Mouse (Mus musculus): ENCODE measurements around the gene Vps25. TPM values are rescaled to one million over a fixed set of nuclear protein-coding genes. Genes with fewer than 3 reads are reported as not detected.

Gene Vps25
- 112 TPM for polyA plus RNA-seq (2015; fragmentation: Illumina TruSeq; extraction: RNeasy Lipid Tissue Mini Kit (QIAGEN cat#74804); ENCODE audit: insufficient read depth, low replicate concordance)

DNA sequence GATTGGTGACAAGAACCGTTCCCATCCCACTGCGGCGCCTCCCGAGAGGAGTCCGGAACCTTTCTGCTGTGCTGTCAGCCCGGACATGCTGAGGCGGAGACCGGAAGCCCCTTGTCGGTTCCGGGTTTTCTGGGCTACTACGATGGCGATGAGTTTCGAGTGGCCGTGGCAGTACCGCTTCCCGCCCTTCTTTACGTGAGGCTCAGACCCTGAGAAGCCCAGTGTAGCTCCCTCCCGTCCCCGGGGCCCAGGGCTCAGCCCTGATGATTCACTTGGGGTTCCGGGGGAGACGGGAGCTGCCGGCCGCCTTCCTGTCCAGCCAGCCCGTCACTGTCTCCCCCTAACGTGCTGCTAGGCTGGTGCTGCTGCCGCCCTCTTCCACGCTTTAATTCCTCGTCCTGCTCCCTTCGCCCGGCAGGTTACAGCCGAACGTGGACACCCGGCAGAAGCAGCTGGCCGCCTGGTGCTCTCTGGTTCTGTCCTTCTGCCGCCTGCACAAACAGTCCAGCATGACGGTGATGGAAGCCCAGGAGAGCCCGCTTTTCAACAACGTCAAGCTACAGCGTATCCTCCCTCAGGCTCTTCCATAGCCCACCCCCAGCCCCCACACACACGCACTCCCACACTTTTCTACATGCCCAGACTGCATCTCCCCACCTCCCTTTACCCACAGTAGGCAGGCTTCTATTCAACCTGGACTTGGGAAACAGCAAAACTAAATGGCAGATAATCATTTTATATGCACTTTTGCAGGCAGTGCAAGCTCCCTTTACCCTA, at the start of gene Vps25:
TSS of gene Vps25 (plus strand) at position 95 of the 777 bp plus-strand sequence.

DNA sequence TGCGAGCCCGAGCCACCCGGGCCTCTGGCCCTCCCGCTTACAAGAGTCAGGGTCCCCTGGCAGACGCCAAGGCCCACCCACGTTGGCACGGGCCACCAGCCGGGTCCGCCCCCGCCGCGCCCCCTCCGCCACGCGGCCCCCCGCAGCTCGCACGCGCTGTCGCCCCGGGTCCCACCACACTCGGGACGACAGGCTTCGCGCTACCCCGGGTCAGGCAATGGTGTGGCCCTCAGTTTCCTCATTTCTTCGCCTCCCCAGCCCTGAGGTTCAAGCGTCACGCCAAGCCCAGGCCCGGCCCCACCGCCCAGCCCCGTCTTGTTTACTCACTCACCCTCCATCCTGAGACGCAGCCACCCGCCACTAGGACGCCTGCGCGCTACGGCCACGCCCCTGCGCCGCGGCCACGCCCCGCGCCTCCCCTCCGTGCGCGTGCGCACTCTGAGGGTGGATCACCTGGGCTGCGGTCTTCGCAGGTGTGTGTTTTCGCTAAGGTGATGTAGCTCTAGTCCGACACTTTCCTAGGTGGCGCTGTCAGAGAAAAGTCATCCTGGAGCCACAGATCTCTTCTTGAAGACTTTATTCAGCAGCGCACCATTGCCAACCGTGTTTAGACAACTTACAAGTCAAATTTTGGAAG, 27.3 kb upstream of the Vps25 start, which contains the start of gene Ezh1:
TSS of gene Ezh1 (minus strand) at position 399 of the 637 bp plus-strand sequence.

DNA sequence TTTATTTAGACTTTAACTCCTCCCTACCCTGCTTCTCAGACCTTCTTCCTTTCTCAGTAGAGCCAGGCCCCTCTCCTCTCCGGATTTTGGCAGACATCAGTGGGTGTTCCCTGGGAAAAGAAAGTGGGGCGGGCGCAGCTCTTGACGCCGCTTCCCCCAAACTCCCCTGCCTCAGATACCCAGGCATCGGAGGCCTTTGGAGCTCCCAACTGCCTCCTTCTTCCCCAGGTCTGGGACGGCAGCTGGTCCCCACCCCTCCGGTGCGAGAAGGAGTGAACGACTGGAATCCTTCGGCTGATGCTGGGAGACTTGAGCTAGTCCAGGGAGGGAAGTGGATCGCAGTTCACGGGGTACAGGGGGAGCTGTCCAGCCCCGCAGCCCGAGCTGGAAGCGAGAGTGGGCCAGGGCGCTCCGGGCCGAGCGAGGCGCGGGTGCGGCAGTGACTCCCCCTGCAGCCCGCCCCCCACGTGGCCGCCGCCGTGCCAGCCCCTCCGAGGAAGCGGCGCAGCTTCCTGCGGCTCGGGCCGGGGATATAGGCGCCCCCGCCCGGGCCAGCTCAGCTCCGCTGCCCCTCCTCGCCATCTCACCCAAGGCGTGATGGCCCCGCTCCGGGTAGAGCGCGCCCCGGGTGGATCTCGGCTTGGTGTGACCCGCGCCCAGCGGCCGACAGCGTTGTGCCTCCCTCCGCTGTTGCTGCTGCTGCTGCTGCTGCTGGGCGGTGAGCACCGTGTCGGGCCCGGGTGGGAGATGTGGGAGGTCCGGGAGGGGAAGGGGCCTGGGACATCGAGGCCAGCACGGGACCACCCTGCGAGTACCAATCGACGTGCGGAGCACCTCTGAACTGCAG, 7.4 kb upstream of the Vps25 start, which contains the start of gene Ramp2:
TSS of gene Ramp2 (plus strand) at position 174 of the 847 bp plus-strand sequence.

DNA sequence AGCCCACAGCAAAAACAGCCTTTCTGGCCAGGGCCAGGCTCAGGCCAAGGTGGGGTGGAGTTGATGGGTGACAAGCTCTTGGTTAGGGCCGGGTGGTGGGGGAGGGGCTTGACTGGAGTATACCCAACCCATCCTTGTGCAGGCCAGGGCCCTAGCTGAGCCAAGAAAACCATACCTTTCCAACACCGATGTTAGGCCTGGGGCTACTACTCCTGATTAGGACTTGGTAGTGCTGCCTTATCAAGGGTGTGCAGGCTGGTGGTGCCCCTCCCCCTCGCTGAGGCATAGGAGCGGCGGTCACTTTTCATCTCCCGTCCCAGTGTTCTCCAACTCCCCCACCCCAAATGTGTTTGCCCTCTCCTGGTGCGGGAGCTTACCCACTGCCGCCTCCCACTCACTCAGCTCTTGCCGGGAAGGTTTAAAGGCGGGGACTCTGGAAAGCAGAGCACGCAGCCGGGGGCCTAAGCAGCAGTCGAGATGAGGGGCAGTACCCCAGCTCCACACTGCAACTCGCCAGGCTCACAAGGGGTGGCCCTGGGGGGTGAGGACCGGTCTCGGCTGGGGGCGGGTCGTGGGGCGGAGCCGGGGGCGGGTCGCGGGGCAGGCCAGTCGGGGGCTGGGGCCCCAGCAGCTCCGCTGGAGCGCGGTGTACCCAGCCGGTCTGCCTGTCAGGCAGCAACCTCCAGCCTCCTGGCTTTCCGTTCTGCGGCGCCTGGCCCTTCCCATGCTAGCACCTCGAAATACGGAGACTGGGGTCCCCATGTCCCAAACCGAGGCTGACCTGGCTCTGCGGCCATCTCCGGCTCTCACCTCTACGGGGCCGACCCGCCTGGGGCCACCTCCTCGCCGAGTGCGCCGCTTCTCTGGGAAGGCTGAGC, 6.7 kb downstream of the Vps25 start, which contains the start of gene Wnk4:
TSS of gene Wnk4 (plus strand) at position 620 of the 878 bp plus-strand sequence.

DNA sequence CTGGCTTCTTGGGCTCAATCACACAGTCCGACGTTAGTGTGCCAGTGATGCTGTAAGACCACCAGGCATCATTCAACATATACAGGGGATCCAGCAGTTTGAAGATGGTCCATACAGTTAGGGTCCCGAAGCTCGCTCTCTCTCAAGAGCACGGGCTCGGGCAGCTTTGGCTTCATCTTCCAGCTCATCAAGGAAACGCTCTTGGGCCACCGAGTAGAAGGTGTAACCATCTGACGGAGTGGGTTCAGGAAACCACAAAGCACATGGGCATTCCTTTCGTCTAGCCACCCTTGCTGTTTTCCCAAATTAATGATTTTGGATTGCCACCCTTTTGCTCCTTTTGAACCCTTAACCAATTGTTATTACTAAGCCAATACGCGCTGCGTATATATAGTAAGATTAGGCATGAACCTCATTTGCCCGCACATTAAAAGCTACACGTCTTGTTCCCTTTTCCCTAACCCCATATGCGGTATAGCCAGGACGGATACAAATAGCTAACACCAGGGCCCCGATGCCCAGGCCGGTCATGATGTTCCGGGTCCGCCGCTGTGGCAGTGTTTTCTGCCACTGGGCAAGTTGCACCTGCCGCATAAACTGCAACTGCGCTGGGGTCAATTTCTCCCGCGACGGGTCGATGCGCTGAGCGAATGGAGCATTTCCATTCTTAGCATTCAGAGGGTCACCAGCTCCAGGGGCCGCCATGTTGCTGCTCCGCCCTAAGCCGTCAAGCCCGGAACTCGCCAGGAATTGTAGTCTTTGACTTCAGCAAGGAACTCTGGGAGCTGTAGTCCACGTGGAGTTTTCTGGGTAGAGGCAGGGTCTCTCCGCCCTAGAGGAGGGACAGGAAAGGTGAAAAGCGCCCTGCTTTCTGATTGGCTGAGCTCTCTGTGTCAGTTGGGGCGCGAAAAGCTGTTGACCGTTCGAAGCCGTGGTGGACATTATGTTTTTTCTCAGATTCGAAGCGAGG, 25.0 kb downstream of the Vps25 start, which contains the start of the genes Cntd1 and Coa3:
TSS of gene Cntd1 (plus strand) at position 790 of the 970 bp plus-strand sequence.
TSS of gene Coa3 (minus strand) at position 892 of the 970 bp plus-strand sequence.

DNA sequence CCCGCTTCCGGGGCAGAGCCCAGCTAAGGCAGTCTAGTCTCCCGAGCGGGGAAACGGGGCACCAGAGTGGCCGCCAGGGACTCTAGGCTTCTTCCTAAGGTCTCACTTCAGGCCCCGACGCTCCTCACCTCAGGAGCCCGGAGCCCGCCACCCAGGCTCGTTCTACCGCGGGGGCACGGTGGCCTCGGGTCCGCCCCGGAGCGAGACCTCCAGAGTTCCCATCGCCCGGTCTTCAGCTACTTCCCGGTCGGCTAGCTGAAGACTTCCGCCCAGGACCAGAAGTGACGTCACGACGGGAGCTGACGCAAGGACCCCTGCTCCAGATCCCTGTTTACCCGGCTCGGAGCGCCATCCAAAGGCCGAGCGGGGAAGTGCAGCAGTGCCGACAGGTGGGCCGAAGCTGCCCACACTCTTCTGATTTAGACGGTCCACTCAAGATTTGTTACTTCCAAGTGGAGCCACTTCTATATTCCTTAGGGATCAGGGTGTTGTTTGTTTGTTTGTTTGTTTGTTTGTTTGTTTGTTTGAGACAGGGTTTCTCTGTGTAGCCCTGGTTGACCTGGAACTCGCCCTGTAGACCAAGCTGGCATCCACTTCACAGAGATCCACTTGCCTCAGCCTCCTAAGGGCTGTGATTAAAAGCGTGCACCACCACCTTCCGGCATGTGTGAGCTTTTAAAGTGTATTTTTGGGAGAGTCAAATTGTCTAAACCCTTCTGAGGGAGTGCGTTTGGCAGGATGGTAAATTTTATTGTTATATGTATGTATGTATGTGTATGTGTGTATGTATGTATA, 48.7 kb downstream of the Vps25 start, which contains the start of gene Becn1:
TSS of gene Becn1 (minus strand) at position 283 of the 795 bp plus-strand sequence.

Other genes with a start within 250 kb of the Vps25 start
- gene Atp6v0a1, start 244.3 kb upstream of the Vps25 start, polyA plus RNA-seq (2015; fragmentation: Illumina TruSeq; extraction: RNeasy Lipid Tissue Mini Kit (QIAGEN cat#74804); ENCODE audit: insufficient read depth, low replicate concordance): 47.4 TPM
- gene Naglu, start 183.7 kb upstream of the Vps25 start, polyA plus RNA-seq (2015; fragmentation: Illumina TruSeq; extraction: RNeasy Lipid Tissue Mini Kit (QIAGEN cat#74804); ENCODE audit: insufficient read depth, low replicate concordance): 6.9 TPM
- 0.70 TPM for gene Hsd17b1, start 175.3 kb upstream of the Vps25 start, polyA plus RNA-seq (2015; fragmentation: Illumina TruSeq; extraction: RNeasy Lipid Tissue Mini Kit (QIAGEN cat#74804); ENCODE audit: insufficient read depth, low replicate concordance)
- gene Coasy, start 171.1 kb upstream of the Vps25 start, polyA plus RNA-seq (2015; fragmentation: Illumina TruSeq; extraction: RNeasy Lipid Tissue Mini Kit (QIAGEN cat#74804); ENCODE audit: insufficient read depth, low replicate concordance): 10.9 TPM
- 64.9 TPM for gene Mlx, start 166.4 kb upstream of the Vps25 start, polyA plus RNA-seq (2015; fragmentation: Illumina TruSeq; extraction: RNeasy Lipid Tissue Mini Kit (QIAGEN cat#74804); ENCODE audit: insufficient read depth, low replicate concordance)
- gene Psmc3ip, start 158.3 kb upstream of the Vps25 start, polyA plus RNA-seq (2015; fragmentation: Illumina TruSeq; extraction: RNeasy Lipid Tissue Mini Kit (QIAGEN cat#74804); ENCODE audit: insufficient read depth, low replicate concordance): 5.5 TPM
- gene Retreg3, start 133.8 kb upstream of the Vps25 start, polyA plus RNA-seq (2015; fragmentation: Illumina TruSeq; extraction: RNeasy Lipid Tissue Mini Kit (QIAGEN cat#74804); ENCODE audit: insufficient read depth, low replicate concordance): 94.9 TPM
- gene Tubg1, start 133.8 kb upstream of the Vps25 start, polyA plus RNA-seq (2015; fragmentation: Illumina TruSeq; extraction: RNeasy Lipid Tissue Mini Kit (QIAGEN cat#74804); ENCODE audit: insufficient read depth, low replicate concordance): 7.7 TPM
- 1.6 TPM for gene Tubg2, start 97.8 kb upstream of the Vps25 start, polyA plus RNA-seq (2015; fragmentation: Illumina TruSeq; extraction: RNeasy Lipid Tissue Mini Kit (QIAGEN cat#74804); ENCODE audit: insufficient read depth, low replicate concordance)
- gene Cntnap1, start 83.2 kb upstream of the Vps25 start, polyA plus RNA-seq (2015; fragmentation: Illumina TruSeq; extraction: RNeasy Lipid Tissue Mini Kit (QIAGEN cat#74804); ENCODE audit: insufficient read depth, low replicate concordance): 0.69 TPM
- 0.40 TPM for gene Plekhh3, start 82.4 kb upstream of the Vps25 start, polyA plus RNA-seq (2015; fragmentation: Illumina TruSeq; extraction: RNeasy Lipid Tissue Mini Kit (QIAGEN cat#74804); ENCODE audit: insufficient read depth, low replicate concordance)
- not detected for gene Ccr10, start 78.3 kb upstream of the Vps25 start, polyA plus RNA-seq (2015; fragmentation: Illumina TruSeq; extraction: RNeasy Lipid Tissue Mini Kit (QIAGEN cat#74804); ENCODE audit: insufficient read depth, low replicate concordance)
- gene Ezh1, start 27.2 kb upstream of the Vps25 start, polyA plus RNA-seq (2015; fragmentation: Illumina TruSeq; extraction: RNeasy Lipid Tissue Mini Kit (QIAGEN cat#74804); ENCODE audit: insufficient read depth, low replicate concordance): 58.1 TPM
- 39.4 TPM for gene Ramp2, start 7.7 kb upstream of the Vps25 start, polyA plus RNA-seq (2015; fragmentation: Illumina TruSeq; extraction: RNeasy Lipid Tissue Mini Kit (QIAGEN cat#74804); ENCODE audit: insufficient read depth, low replicate concordance)
- gene Wnk4, start 6.9 kb downstream of the Vps25 start, polyA plus RNA-seq (2015; fragmentation: Illumina TruSeq; extraction: RNeasy Lipid Tissue Mini Kit (QIAGEN cat#74804); ENCODE audit: insufficient read depth, low replicate concordance): 1.3 TPM
- 1.3 TPM for gene Cntd1, start 25.3 kb downstream of the Vps25 start, polyA plus RNA-seq (2015; fragmentation: Illumina TruSeq; extraction: RNeasy Lipid Tissue Mini Kit (QIAGEN cat#74804); ENCODE audit: insufficient read depth, low replicate concordance)
- 44.5 TPM for gene Coa3, start 25.4 kb downstream of the Vps25 start, polyA plus RNA-seq (2015; fragmentation: Illumina TruSeq; extraction: RNeasy Lipid Tissue Mini Kit (QIAGEN cat#74804); ENCODE audit: insufficient read depth, low replicate concordance)
- 156 TPM for gene Becn1, start 48.6 kb downstream of the Vps25 start, polyA plus RNA-seq (2015; fragmentation: Illumina TruSeq; extraction: RNeasy Lipid Tissue Mini Kit (QIAGEN cat#74804); ENCODE audit: insufficient read depth, low replicate concordance)
- gene Psme3, start 62.5 kb downstream of the Vps25 start, polyA plus RNA-seq (2015; fragmentation: Illumina TruSeq; extraction: RNeasy Lipid Tissue Mini Kit (QIAGEN cat#74804); ENCODE audit: insufficient read depth, low replicate concordance): 225 TPM
- 5.3 TPM for gene Aoc2, start 71.4 kb downstream of the Vps25 start, polyA plus RNA-seq (2015; fragmentation: Illumina TruSeq; extraction: RNeasy Lipid Tissue Mini Kit (QIAGEN cat#74804); ENCODE audit: insufficient read depth, low replicate concordance)
- 1.8 TPM for gene Aoc3, start 76.9 kb downstream of the Vps25 start, polyA plus RNA-seq (2015; fragmentation: Illumina TruSeq; extraction: RNeasy Lipid Tissue Mini Kit (QIAGEN cat#74804); ENCODE audit: insufficient read depth, low replicate concordance)
- not detected for gene G6pc, start 113.9 kb downstream of the Vps25 start, polyA plus RNA-seq (2015; fragmentation: Illumina TruSeq; extraction: RNeasy Lipid Tissue Mini Kit (QIAGEN cat#74804); ENCODE audit: insufficient read depth, low replicate concordance)
- 21.1 TPM for gene Aarsd1, start 163.9 kb downstream of the Vps25 start, polyA plus RNA-seq (2015; fragmentation: Illumina TruSeq; extraction: RNeasy Lipid Tissue Mini Kit (QIAGEN cat#74804); ENCODE audit: insufficient read depth, low replicate concordance)
- 0.90 TPM for gene Gm27029, start 171.1 kb downstream of the Vps25 start, polyA plus RNA-seq (2015; fragmentation: Illumina TruSeq; extraction: RNeasy Lipid Tissue Mini Kit (QIAGEN cat#74804); ENCODE audit: insufficient read depth, low replicate concordance)
- 12.0 TPM for gene Rundc1, start 171.4 kb downstream of the Vps25 start, polyA plus RNA-seq (2015; fragmentation: Illumina TruSeq; extraction: RNeasy Lipid Tissue Mini Kit (QIAGEN cat#74804); ENCODE audit: insufficient read depth, low replicate concordance)
- gene Ptges3l, start 171.6 kb downstream of the Vps25 start, polyA plus RNA-seq (2015; fragmentation: Illumina TruSeq; extraction: RNeasy Lipid Tissue Mini Kit (QIAGEN cat#74804); ENCODE audit: insufficient read depth, low replicate concordance): 1.5 TPM
- 251 TPM for gene Rpl27, start 188.6 kb downstream of the Vps25 start, polyA plus RNA-seq (2015; fragmentation: Illumina TruSeq; extraction: RNeasy Lipid Tissue Mini Kit (QIAGEN cat#74804); ENCODE audit: insufficient read depth, low replicate concordance)
- gene Ifi35, start 194.7 kb downstream of the Vps25 start, polyA plus RNA-seq (2015; fragmentation: Illumina TruSeq; extraction: RNeasy Lipid Tissue Mini Kit (QIAGEN cat#74804); ENCODE audit: insufficient read depth, low replicate concordance): 55.0 TPM
- gene Rnd2, start 211.3 kb downstream of the Vps25 start, polyA plus RNA-seq (2015; fragmentation: Illumina TruSeq; extraction: RNeasy Lipid Tissue Mini Kit (QIAGEN cat#74804); ENCODE audit: insufficient read depth, low replicate concordance): 1.6 TPM
- gene Vat1, start 212.5 kb downstream of the Vps25 start, polyA plus RNA-seq (2015; fragmentation: Illumina TruSeq; extraction: RNeasy Lipid Tissue Mini Kit (QIAGEN cat#74804); ENCODE audit: insufficient read depth, low replicate concordance): 22.6 TPM